Mouse (Mus musculus) mesoderm, embryonic 11.5 days (tissue): ENCODE results near the gene Ptprb.
A peak's percentile ranks its signal among the peaks of the same experiment; 100 is the strongest.

Experiments
- DNase-seq: peaks from one replicate; pipeline ENCODE4 v3.0.0-alpha.2; 2012; ENCODE audit warnings: low read depth, low spot score

The Ptprb gene

DNA sequence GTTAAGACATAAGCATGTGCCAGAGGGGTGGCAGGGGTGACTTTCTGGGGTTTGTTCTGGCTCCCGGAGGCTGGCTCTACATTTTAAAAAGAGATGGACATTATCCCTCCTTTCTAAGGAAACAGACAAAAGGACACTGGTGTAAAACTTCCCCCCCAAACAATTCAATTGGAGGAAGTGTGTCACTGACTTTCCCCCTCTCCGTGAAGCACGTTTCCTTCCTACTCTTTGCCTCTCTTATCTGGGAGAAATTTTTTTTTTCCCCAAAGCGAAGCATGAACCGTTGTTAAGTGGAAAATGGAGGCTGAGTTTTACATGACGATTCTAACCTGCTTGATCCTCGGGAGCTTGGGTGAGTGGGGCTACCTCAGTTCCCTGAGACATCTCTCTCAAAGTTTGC, at the start of gene Ptprb:
TSS of gene Ptprb (plus strand) at position 244 of the 400 bp plus-strand sequence.
- no peak for DNase-seq

DNA sequence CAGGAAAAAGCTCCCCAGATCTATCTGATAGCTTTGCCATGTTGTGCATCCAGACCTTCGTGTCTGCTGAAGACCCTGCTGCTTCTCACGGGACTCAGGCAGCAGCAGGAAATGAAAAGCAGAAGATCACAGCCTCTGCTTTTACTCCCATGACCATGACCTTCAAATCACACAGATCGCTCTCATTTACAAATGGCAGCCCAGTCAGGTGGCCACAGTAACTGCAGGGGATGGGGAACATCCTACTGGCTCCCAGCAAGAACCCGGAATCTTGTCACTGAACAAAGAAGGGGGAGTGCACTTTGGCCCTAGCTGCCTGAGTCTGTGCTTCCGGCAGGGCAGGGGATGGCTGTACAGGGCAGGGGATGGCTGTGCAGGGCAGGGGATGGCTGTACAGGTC, 40.0 kb upstream of the Ptprb start:
- DNase-seq: no peak

DNA sequence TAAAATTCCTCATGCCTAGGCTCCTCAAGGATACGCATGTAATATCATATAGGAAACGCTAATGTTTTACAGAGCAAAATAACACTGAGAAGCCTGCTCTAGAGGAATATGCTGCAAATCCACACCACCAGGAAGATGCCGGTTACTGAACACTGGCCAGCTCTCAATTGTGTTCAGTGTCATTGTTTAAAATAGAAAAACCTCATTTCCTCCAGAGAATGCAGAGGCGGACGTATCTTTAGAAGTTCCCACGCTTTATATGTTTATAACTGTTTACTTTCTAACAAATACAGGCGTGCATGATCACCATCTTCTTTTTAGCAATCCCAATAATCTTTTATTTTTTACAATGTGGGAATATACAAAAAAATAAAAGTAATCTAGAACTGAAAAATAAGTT, 33.1 kb upstream of the Ptprb start:
- no peak for DNase-seq

DNA sequence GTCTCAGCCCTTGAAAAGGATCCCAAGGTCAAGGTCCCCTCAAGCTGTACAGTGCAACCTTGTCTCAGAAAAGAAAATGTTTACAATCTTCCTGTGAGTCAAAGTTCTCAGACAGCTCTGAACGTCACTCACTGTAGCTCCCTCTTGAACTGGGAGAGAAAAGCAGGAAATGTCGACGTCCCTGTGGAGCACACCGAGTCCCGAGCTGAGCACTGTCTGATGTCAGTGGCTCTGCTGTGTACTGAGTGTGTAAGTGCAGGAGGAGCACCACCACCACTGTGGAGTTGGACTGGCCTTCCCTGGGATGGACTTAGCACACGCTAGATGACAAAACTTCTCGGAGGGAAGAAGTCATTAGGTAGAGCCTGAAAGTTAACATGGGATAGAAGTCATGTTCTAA, 31.9 kb upstream of the Ptprb start:
- DNase-seq: no peak

DNA sequence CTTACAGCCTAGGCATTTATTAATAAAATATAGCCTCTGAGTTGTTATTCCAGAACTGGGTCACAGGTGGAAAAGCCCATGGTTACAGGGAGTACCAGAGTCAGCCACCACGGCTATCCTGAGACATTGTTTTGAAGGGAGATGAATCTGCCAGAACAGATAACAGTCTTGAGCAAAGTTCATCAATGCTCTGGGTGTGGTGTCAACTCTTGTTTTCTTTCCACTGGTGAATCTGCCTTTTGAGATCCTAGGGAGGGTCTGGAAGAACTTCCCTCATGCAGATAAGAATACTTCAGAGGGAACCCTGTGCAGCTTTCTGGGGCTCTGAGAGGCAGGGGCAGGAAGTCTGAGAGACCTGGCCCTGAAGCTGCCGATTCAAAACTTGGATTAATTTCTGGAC, 29.7 kb upstream of the Ptprb start:
- no peak for DNase-seq

DNA sequence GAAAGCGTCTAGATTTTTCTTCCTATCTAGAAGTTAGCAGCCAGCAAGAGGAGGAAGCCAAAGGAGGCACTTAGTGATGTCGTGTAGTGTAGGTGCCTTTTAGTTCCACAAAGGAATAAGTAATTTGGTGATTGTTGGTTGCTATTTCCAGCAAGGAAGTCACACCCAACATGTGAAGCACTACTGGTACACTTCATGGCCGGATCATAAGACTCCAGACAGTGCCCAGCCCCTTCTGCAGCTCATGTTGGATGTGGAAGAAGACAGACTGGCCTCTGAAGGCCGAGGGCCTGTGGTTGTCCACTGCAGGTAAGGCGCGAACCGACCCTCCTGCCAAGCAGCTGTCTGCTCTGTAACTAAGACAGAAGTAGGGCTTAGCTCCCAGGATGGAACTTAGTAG, 22.7 kb upstream of the Ptprb start:
- DNase-seq: no peak

DNA sequence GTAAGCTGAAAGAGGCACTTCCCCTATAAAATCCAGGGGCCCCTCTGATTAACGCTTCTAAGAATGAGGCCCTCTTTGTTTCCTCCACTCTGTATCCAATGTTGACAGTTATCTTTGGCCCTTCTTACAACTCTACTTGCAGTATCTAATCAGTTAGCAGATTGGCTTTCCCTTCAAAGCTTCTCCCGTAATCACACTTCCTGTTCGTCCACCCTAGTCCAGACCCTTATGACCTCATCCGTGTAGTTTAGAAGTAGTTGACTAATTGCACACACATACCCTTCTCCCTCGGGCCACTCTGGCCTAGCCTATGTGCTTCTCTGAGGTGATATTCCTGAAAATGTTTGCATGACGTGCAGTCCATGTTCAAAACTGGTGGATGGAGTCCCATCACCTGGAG, 21.4 kb upstream of the Ptprb start:
- no peak for DNase-seq

DNA sequence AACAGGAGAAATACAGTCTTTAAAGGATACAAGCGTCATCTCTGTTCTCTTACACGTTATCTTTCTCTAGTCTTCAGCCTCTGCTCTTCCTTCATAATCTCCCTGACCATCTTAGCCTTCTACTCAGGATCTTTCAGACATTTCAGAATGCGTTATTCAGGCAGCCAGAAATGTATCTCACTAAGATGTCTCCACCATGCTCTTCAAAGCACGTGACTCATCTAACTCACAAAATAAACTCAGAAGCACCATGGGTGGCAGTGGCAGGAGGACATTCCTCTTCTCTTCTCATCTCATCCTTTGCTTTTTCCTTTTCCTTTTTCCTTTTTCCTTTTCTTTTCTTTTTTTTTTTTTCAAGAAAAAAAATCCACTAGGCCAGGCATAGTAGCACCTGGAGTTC, 16.0 kb upstream of the Ptprb start:
- no peak for DNase-seq

DNA sequence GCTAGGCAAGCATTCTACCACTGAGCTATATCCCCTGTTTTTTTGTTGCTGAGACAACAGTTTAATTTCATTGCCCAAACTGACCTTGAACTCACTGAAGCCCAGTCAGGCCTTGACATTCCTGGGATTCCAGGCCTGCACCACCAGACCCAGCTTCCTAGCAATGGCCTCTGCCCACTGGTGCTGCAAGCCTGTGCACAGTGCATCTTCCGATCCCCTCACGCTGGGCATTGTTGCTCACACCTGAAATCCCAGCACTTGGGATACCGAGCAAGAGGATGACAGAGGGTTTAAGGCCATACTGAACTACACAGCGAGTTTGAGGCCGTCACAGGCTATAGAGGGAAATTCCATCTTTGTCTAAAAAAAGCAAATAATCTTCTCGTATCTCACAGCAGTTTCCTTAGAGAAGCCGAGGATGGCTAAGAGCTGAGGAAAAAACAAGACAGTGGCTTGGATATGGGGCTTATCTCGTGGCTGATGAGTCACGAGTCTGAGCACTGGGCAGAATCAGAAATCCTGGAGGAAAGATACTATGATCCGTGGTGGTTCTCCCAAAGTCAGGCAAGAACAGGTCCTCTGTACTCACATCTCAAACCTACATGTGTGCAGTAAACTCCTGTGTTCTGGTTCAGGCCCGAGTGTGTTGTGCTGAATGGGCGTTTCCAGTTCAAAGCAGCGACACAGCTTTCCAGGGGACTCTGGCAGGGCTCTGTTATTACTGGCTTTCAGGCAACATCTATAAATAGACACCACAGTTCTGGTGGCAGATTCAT, 14.5 kb upstream of the Ptprb start:
- DNase-seq: peak; percentile 33

DNA sequence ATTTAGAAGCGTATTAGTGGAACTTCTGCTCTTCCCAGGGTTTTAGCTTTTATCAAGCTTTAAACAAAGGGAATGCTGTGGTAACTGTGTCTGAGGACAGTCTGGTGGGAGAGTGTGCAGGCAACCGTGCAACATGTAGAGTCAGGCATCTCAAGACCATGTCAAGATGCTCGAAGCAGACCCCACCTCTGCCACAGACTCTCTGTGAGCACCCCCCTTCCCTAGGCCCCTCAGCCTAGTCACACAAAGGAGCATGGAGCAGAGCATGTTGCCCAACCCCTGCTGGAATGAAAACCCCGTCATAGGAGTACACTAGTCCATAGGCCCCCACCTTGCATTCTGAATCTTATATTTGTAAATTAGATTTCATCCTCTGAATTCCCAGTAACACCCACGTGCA, 13.8 kb upstream of the Ptprb start:
- no peak for DNase-seq

DNA sequence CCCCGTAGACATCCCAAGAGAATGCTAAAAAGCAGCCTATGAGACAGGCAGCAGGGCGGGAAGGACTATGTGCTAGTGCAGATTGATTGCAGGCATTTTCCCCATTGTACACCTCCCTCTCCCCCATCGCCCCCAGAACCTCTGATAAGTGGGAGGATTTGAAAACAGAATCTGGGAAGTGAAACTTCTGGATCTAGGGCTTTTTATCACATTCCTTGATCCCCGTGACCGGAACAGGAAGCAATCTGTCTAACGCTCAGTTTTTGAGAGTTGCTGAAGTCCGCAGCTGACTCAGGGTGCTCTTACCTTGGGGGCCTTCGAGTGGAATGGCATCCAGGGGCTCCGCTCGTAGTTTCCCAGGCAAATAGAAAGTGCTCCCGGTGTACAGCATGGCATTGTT, 10.8 kb upstream of the Ptprb start:
- no peak for DNase-seq

DNA sequence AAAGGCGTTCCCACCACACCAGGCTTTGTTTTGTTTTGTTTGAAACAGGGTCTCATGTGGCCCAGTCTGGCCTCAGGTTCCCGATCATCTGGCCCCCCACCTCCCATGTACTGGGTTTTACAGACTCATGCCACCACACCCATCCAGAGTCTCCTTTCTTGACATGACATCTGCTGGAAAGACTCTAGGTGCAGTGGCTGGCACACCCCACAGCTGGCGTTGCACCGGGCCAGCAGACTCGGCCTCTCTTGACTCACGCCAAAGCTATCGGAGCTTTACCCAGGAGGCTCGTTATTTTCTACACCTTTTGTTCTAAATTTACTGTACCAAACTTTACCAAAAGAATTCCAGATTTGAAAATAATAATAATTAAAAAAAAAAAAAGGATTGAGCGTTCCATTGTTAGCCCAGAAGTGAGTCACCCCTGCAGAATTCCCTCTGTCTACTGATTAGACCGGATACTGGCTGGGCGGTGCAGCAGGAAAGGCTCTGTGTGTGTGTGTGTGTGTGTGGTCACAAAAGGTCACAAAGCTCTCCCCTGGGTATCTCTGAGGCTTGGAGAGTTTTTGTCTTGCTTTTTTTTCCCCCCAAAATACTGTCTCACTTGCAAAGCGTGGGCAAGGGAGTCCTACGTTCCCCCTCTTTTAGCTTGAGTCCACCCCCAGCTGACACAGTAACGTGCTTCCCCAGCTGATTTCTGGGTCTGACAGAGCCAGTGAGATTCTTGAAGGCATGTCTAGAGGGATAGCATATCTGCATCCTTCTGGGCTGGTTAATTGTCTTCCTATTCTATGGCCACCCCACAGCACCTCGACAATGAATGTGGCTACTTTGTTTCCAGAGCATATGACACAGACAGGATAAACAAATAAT, 8.5 kb upstream of the Ptprb start:
- no peak for DNase-seq

DNA sequence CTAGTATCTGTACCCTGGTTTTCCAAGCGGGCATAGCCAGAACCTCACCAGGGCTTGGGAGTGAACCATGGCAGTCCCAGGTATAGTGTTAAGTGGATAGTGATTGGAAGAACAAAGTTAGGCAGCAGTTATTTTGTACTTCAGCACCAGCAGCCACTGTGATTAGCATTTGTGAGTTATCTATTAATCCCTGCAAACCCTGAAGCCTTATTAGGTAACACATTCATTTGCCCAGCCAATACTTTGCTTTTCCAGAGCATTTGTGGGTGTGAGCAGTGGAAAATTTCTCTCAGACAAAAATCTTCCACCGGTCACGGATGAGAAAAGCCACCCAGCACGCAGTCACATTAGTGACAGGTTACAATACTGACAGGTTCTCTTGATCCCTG, 7.9 kb upstream of the Ptprb start:
- DNase-seq: no peak

DNA sequence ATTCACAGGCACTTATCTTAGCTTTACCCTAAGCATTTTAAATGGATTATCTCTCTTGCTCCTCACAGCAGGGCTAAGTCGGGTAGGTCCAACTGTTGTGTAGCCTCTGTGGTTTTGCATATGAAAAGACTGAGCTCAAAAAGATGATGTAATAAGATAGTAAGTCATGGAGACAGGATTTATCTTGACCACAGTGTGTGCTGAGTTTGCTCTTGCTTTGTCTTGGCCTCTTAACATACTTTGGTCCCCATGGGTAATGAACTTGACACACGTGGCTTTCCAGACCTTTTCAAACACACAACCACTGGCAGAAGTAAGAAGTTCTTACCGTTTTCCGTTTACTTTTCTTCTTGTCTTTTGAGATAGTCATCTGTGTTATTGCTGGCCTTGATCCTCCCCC, 7.0 kb upstream of the Ptprb start:
- DNase-seq: no peak

DNA sequence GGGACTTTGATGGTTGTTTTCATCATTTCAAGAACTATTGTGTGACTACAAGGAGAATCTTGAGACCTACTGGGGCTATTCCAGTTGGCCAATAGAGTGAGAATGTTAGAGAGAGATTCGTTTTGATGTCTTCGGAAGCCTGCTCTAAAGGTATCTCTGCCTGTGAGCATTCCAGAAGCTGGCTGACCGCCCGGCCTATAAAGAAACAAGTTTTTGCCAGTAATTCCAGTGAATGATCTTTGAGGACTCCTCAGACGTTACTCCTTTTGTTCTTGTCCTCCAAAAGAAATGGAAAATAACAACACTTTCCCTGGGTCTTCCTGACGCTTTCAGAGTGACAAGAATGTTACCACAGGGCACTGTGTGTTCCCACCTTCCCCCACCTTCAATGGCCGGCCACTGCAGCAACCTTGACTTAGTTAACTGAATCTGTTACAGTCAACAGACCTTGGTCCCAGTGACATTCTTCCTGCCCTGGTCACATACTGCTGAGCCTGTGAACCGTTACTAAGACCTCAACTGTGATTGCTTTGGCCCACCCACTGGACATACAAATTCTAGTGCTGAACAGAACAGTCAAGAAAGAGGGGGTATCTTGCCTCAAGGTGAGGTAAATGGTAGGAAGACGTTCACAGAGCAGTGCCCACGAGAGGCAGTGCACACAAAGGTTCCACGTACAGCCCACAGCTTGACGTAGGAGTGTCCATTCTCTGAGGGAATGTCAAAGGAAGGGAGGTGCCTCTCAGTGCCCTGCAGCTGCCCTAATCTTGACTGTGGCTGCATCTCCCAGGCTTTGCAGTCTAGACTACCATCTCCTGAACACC, 4.5 kb upstream of the Ptprb start:
- DNase-seq: no peak

DNA sequence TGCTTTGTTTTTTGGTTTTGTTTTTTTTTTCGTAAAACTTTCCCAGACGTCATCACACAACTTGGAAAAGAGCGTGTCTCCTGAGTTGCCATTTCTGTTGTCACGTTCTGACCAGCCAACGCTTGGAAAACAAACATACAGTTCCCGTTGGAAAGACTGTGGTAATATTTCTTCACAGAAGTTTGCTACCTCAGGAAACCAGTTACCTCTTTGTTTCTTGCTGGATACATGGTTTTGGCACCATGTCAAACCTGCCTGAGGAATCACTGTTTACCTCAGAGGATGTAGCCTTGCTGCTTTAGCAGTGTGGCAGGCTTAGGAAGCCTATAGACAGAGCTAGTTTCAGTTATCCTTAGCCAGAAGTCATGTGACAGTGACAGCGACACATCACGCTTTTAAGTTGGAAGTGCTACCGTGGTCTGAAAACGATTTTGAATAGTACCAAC, 3.8 kb upstream of the Ptprb start:
- DNase-seq: no peak

DNA sequence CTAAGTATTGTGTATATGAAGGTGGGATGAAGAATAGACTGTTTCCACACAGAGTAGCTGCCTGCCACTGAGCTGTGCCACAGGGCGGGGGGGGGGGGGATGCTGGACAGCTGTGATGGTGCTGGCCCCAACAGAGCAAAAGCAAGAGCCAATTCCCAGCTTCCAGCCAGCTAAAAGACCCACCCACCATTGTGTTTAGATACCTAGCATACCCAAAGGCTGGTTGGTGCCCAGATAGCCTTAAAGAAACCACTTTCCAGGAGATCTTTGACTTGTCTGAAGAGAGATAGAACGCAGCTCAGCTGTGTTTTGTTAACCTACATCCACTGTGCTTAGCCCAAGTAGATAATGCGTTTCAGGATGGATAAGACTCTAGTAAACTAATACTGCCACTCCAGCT, 3.2 kb upstream of the Ptprb start:
- DNase-seq: no peak

DNA sequence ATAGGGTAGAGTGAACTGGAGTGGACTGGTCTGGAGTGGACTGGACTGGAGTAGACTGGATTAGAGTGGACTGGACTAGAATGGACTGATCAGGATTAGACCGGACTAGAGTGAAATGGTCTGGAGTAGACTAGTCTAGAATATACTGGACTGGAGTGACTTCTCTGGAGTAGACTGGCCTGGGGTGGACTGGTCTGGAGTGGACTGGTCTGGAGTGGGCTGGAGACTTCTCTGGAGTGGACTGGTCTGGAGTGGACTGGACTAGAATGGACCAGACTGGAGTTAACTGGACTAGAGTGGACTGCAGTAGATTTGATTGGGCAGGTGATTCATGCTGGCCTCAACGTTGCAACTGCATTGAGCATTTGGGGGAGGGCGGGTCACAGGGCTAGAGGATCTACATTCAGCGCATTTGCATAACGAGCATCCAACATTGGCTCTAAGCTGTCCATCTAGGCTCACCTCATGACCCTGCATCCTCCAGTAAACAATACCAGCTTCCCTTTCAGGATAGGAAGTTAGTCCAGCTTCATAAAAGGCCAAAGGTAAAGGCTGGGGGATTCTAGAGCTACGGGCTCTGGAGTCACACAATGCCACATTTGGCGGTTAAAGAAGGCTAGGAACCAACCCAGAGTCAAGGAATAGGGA, 11.5 kb downstream of the Ptprb start:
- no peak for DNase-seq

DNA sequence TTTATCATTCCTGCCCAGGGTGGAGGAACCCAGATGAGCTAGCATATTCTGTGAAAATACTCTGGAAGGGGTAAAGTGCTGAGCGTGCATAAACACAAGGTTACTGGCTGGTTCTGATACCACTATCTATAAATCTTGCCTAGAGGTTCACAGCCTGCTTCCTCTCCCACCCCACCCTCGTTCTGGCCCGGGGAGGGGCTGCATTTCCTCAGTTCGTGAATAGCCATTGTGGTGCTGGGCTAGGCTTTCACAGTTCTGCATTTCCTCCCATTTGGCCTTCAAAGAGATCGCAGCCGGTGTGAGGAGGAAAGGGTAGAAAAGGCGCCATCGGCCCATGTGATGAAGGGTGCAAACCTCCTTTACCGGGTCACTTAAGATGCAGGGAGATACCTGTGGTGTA, 12.8 kb downstream of the Ptprb start:
- DNase-seq: no peak

DNA sequence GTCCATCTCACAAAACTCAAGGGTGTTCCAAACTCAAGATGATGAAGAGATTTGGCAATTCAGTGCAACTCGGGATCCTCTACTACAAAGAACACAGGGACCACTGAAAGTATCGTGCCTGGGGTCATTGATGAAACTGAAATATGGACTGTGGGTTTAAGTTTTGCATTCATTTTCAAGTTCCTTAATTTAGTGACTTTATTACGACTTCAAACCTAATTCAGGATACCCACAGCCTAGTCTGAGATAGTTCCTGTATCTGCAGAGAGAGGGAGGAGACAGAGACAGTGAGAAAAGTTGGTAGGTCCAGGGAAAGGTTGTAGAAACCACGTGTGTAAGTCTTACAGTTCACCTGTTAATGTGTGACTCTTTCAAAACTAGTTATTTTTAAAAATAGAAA, 15.2 kb downstream of the Ptprb start:
- no peak for DNase-seq

DNA sequence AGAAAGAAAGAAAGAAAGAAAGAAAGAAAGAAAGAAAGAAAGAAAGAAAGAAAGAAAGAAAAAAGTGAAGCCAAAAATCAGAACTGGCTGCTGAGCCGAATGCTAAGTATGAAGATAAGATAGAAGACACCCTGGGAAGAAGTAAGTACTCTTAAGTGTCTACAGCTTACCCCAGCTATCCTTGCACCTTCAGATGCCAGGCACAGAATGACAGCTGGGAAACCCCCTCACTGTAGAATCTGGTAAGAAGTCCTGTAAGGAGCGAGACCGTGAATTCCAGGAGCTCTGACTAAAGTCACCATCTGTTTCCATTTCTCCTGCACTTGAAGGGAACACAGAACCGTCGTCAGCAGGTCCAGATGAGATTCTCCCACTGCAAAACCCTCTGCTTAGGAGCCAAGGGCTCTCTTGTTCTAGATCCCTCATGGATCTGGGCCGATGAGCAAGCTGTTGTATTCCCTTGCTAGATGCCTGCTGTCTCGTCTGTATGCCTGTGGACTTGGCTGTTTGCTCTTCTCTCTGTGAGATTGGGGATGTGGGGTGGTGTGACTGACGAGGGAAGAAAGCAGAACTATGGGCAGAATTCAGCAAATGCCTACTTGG, 15.9 kb downstream of the Ptprb start:
- DNase-seq: no peak
